Mouse (Mus musculus) heart, adult 2 months (tissue): ENCODE results near the gene Calcoco1. TPM values are rescaled to one million over a fixed set of nuclear protein-coding genes. Genes with fewer than 3 reads are reported as not detected.

Experiments used
- DNase-seq, 2 experiments: peaks; one replicate each; pipeline ENCODE4 v3.0.0; 2021
- H3K27ac ChIP-seq: fragments of 200-600 bp; 2 replicates; pipeline ENCODE4 v1.8.1; 2022
- H3K27me3 ChIP-seq: fragments of 200-500 bp; 2 replicates; pipeline ENCODE4 v1.6.1; 2012; ENCODE audit warnings: mild to moderate bottlenecking, low read length, inconsistent platforms, mixed read lengths; ENCODE audit not compliant: control insufficient read depth, insufficient read depth
- H3K36me3 ChIP-seq: fragments of 200-500 bp; 2 replicates; pipeline ENCODE4 v1.6.1; 2012; ENCODE audit warnings: low read length, inconsistent platforms; ENCODE audit not compliant: control insufficient read depth, insufficient read depth
- H3K4me1 ChIP-seq: fragments of 200-500 bp; 2 replicates; pipeline ENCODE4 v1.6.1; 2011; ENCODE audit warnings: low read length; ENCODE audit not compliant: control insufficient read depth, insufficient read depth
- H3K4me3 ChIP-seq: fragments of 200-600 bp; 2 replicates; pipeline ENCODE4 v1.8.1; 2022
- H3K79me2 ChIP-seq: fragments of 200-500 bp; replicated peaks from 2 replicates; pipeline ENCODE4 v1.6.1; 2012; ENCODE audit warnings: mild to moderate bottlenecking, inconsistent platforms, low read length, moderate library complexity, mixed read lengths; ENCODE audit not compliant: control insufficient read depth, insufficient read depth
- H3K9ac ChIP-seq: fragments of 200-500 bp; 2 replicates; pipeline ENCODE4 v1.6.1; 2012; ENCODE audit warnings: low read depth, mild to moderate bottlenecking, control low read depth, inconsistent platforms, low read length, mixed read lengths
- CTCF ChIP-seq: fragments of 200-600 bp; IDR thresholded peaks from 2 replicates; pipeline ENCODE4 v1.8.1; 2022; ENCODE audit warnings: antibody characterized with exemption, mild to moderate bottlenecking, moderate library complexity
- EP300 ChIP-seq: fragments of 200-500 bp; IDR thresholded peaks from 2 replicates; pipeline ENCODE4 v1.6.1; 2011; ENCODE audit warnings: low read depth, low read length, control low read depth; ENCODE audit not compliant: insufficient read depth
- POLR2A ChIP-seq: fragments of 200-500 bp; IDR thresholded peaks from 2 replicates; pipeline ENCODE4 v1.6.1; 2011; ENCODE audit warnings: mild to moderate bottlenecking, low read depth, low read length, control low read depth; ENCODE audit not compliant: insufficient read depth
- WGBS: fragments of 180-500 bp; shearing (Covaris S2); methylation state at CpG from one replicate; pipeline ENCODE4 v1.1.7; 2018; 5-methylcytosine and 5-hydroxymethylcytosine counted together
- intact Hi-C: fragments of 180-260 bp; cut with DNase I; formaldehyde crosslinking; loops from one replicate; pipeline ENCODE4 v1.15.1; 2025
- polyA plus RNA-seq: library from polyadenylated mRNA; depleted of rRNA; stranded (reverse); fragments of >200 nt; gene quantifications from 2 replicates; pipeline ENCODE4 v1.2.3, GENCODE M21; 2012
- total RNA-seq, 2 experiments: library from RNA; stranded (reverse); gene quantifications; 2 replicates each; pipeline ENCODE4 v1.2.3; 2021

Calcoco1 gene
- total and polyA plus RNA-seq, 3 experiments, result 98.0 to 124 (median 108) TPM

DNA sequence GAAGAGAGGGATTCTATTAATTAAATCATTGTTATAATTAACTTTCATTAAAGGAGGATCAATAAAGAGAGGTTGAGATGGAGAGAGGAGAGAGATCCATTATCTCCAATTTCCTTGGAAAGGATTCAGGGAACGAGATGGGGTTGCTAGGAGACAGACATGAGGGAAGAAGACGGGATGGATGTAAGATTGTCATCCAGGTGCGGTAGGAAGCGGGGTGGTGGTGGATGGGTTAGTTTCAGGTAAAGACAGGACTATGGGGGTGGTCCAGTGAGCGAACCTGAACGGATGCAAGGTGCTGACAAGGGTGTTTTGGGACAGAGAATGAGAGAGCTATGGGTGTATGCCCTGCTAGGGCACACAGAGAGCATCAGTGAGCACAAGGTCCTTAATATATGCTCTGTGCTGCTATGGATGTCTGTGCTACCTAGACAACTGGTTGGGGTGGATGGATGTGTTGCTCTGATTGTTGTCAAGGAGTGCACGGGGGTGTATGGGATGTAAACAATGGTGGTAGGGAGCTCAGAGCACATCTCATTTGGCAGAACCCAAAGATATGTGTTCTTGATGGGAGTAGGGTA lies 16.0 kb downstream of the Calcoco1 start:
- no peaks in the 10 kb centered on the region for H3K36me3 ChIP-seq
- H3K9ac ChIP-seq, result no peak overlapping the region
- no peaks in the 10 kb centered on the region for H3K4me1 ChIP-seq
- H3K4me3 ChIP-seq, result no peak overlapping the region
- no peak for DNase-seq
- TF ChIP-seq POLR2A (0 out of 2 replicates have a peak, but pooled peaks have one; percentile 30), EP300 (no peak)
- H3K27me3 ChIP-seq, result no peaks in the 10 kb centered on the region
- H3K79me2 ChIP-seq, result no peaks in the 10 kb centered on the region
- no peak overlapping the region for H3K27ac ChIP-seq
- intact Hi-C loops, result no loop called here
- WGBS, result 68% methylated on average over 7 of the region's 7 CpGs

DNA sequence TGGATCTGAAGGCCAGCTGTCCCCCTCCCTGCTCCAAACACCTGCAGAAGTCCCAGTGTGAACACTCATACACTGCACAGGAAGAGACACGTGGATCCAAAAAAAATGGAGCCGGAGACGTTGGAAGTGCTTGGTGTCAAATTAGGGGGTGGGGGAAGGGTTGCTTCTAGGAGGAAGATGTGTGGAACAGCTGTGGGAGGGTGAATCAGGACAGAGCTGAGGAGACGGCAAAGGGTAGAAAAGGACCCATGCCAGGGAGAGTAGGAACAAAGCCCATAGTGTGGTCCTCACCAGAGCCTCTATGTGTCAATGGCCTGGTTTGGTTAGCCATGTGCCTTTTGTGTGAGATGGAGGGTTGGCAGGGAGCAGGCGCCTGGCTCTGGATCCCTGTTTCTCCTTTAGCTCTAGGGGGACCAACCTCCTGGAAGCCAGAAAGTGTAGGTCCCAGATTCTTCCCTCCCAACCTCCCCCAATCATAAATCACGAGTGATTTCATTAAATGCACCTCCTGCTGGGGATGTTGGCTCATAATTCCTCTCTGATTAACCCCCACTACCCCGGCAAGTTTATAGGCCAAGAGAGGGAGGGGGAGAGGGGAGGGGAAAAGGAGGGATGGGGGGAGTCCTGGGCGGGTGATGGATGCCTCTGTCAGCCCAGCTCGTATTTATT lies 16.6 kb downstream of the Calcoco1 start:
- 46% methylated on average over 9 of the region's 9 CpGs for WGBS
- no peak for DNase-seq
- no peaks in the 10 kb centered on the region for H3K4me1 ChIP-seq
- H3K4me3 ChIP-seq, result no peak overlapping the region
- TF ChIP-seq POLR2A, result no peak
- TF ChIP-seq CTCF, result no peak
- no peak for TF ChIP-seq EP300
- intact Hi-C loops, result no loop called here
- no peaks in the 10 kb centered on the region for H3K27me3 ChIP-seq
- no peak overlapping the region for H3K27ac ChIP-seq
- no peaks in the 10 kb centered on the region for H3K79me2 ChIP-seq
- H3K36me3 ChIP-seq, result no peaks in the 10 kb centered on the region
- no peak overlapping the region for H3K9ac ChIP-seq

DNA sequence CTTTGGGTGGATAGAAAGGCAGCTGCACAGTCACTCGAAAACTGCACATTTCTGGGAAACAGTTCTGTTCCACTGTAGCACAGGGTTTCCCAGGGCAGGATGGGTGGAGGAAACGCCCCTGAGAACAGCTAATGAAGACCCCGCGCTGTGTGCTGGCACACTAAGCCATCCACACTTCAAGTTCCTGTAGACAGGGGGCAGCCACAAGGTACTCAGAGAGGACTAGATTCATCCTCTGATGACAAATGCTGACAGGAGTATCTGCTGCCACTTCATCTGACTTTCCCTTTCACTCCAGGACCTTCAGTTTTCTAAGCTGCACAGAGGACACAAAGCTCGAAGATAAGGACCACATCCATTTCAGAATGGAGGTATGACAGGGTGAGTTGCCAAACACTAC lies 17.2 kb downstream of the Calcoco1 start:
- H3K27me3 ChIP-seq, result no peaks in the 10 kb centered on the region
- H3K4me3 ChIP-seq, result no peak overlapping the region
- no peak overlapping the region for H3K9ac ChIP-seq
- WGBS, result 51% methylated on average over 5 of the region's 5 CpGs
- DNase-seq, result no peak
- H3K79me2 ChIP-seq, result no peaks in the 10 kb centered on the region
- no peaks in the 10 kb centered on the region for H3K36me3 ChIP-seq
- no peaks in the 10 kb centered on the region for H3K4me1 ChIP-seq
- no peak for TF ChIP-seq CTCF
- TF ChIP-seq POLR2A, result no peak
- no peak for TF ChIP-seq EP300
- intact Hi-C loops, result no loop called here
- H3K27ac ChIP-seq, result no peak overlapping the region

DNA sequence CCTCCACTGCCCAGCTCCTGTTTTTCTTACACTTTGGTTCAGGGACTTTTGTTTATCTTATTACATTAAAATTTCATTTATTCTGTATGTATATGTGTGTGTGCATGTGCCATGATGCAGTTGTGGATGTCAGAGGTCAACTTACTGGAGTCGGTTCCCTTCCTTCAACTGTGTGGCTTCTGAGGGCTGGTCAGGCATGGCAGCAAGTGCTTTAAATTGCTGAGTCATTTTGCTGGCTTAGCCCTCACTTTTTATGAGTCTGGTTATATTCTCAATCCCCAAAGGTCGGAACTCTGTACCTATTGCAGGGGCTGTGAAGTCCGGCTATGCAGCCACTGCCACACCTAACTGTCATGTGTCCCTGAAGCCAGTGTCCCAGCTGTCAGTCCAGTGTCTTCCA lies 19.0 kb downstream of the Calcoco1 start:
- Histone ChIP-seq H3K27me3 (no peaks in the 10 kb centered on the region), H3K79me2 (no peaks in the 10 kb centered on the region), H3K9ac (no peak overlapping the region), H3K27ac (no peak overlapping the region), H3K4me3 (no peak overlapping the region), H3K4me1 (no peaks in the 10 kb centered on the region), H3K36me3 (no peaks in the 10 kb centered on the region)
- TF ChIP-seq POLR2A (no peak), CTCF (no peak), EP300 (no peak)
- intact Hi-C loops, result no loop called here
- no peak for DNase-seq
- WGBS, result 73% methylated on average over 3 of the region's 3 CpGs

DNA sequence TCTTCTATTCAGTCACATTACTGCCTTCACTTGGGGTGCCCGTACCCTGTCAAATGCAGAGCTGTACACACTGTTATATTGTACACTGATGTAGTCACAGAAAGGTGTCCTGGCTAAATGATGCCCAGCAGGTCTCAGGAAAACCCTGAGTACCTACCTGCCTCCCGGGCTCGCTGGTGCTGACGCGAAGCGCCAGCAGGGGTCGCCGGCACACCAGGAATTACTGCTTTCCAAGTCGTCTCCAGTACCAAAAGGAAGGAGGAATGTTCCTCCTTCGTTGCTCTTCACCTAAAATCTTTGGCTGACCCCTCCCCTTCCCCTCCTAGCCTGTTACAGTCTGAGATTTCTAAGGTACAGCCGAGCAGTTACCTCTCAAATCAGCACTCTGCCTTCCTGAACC lies 23.8 kb downstream of the Calcoco1 start:
- no peaks in the 10 kb centered on the region for H3K36me3 ChIP-seq
- H3K27me3 ChIP-seq, result peaks cover 7% of the 10 kb centered on the region
- intact Hi-C loops, result loop anchor here (1.0 to 5.0 kb wide), 2 partner anchors 44 to 474 kb away; no protein-coding TSS in a partner anchor
- H3K4me3 ChIP-seq, result no peak overlapping the region
- peak; percentile 68 to 86 for DNase-seq
- H3K27ac ChIP-seq, result no peak overlapping the region
- no peak overlapping the region for H3K9ac ChIP-seq
- WGBS, result 0% methylated on average over 11 of the region's 11 CpGs
- no peaks in the 10 kb centered on the region for H3K79me2 ChIP-seq
- no peak for TF ChIP-seq POLR2A
- TF ChIP-seq CTCF, result peak; percentile 97; the same call in 1 of the 2 replicates
- peak; percentile 70; the same call in 1 of the 2 replicates for TF ChIP-seq EP300
- H3K4me1 ChIP-seq, result no peaks in the 10 kb centered on the region

DNA sequence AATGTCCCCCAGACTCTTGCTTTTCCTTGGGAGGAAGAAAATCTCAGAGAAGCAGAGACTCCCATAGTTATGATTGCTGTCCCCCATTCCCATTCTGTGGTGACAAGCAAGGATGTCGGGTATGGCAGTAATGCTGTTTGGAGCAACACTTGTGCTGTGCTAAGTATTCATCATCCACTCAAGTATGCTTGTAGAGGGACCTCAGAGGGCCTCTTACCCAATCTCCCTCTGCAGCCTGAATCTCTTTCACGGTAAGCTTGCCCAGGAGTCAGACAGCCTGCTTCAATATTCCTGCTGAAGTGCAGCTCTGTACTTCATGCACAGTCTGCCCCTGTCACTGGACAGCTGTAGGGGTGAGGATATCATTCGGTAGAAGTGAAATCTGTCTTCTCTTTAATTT lies 25.1 kb downstream of the Calcoco1 start:
- Histone ChIP-seq H3K36me3 (no peaks in the 10 kb centered on the region), H3K4me3 (no peak overlapping the region), H3K4me1 (no peaks in the 10 kb centered on the region), H3K79me2 (no peaks in the 10 kb centered on the region), H3K9ac (no peak overlapping the region), H3K27me3 (peaks cover 7% of the 10 kb centered on the region), H3K27ac (no peak overlapping the region)
- 36% methylated on average over 3 of the region's 3 CpGs for WGBS
- intact Hi-C loops, result loop anchor here (5.0 kb wide), 1 partner anchor 475 kb away; no protein-coding TSS in a partner anchor
- no peak for DNase-seq
- TF ChIP-seq EP300, result no peak
- no peak for TF ChIP-seq POLR2A
- TF ChIP-seq CTCF, result no peak
